Mouse (Mus musculus): ENCODE data around the gene Agmo. TPM values are rescaled to one million over a fixed set of nuclear protein-coding genes. Genes with fewer than 3 reads are reported as not detected.

Gene Agmo
- total RNA-seq, 2 experiments from 2014 or later, result 2.7 to 6.6 TPM

GRCm38 (mm10) chr12:37624078-37624477, 382.6 kb downstream of the Agmo start:
- DNase-seq (ENCODE audit: low spot score in 2 of 2), result no peak

Other genes with a start within 250 kb of the Agmo start
- gene Meox2, start 133.1 kb upstream of the Agmo start, total RNA-seq (2021), result 1 to 10 TPM; 5.6 to 8.5 TPM

All from adrenal gland, postnatal 4 days (tissue).